ENCODE assay signal across 7 mouse cellular contexts in the genomic region with DNA sequence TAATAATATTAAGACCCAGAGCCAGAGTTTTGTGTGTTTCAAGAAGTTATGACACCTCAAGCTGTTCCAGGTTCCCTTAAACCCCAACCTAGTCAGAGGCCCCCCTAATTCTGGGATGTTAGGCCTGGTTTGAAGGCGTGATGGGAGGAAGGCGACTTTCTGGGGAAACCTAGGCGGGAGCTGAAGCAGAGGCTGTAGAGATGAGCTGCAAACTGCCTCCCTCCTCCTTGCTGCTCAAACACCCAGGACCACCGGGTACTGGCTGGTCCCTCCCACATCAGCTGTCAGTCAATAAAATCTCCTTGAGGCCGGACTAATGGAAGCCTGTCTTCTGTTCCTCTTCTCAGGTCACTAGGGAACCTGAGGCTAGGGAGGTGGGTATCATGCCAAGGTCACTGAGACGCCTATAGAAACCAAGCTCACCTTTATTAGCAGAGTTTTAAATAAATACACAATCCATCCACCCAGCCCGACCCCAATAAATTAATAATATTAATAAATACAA. TPM values are rescaled to one million over a fixed set of nuclear protein-coding genes. Genes with fewer than 3 reads are reported as not detected.
A peak's percentile ranks its signal among the peaks of the same experiment; 100 is the strongest.
DNase-seq lines count a peak whose midpoint lies in the region; ATAC-seq and TF ChIP-seq lines count a peak whose summit lies in the region.

No protein-coding gene starts in this region.

- no peaks in the 10 kb centered on the region for H3K27me3 ChIP-seq in lung, postnatal 0 days (replicated peaks; ENCODE audit: insufficient read depth, low read length)
- H3K27me3 ChIP-seq in forebrain, embryonic 16.5 days (replicated peaks; ENCODE audit: control insufficient read depth, insufficient read depth, low read length): 0 out of 2 replicates have a peak, but pooled peaks cover 3% of the 10 kb centered on the region
- H3K27me3 ChIP-seq in limb, embryonic 14.5 days (ENCODE audit: control insufficient read depth, insufficient read depth, low read length): peaks cover 6% of the 10 kb centered on the region; the same call in 1 of the 2 replicates
- H3K27me3 ChIP-seq in stomach, embryonic 15.5 days (replicated peaks): no peaks in the 10 kb centered on the region

- WGBS in lung, postnatal 0 days: 51% methylated on average over 7 of the region's 7 CpGs
- 60% methylated on average over 7 of the region's 7 CpGs for WGBS in forebrain, embryonic 16.5 days
- whole genome bisulfite sequencing in limb, embryonic 14.5 days: 54% methylated on average over 7 of the region's 7 CpGs
- WGBS in stomach, embryonic 15.5 days: 52% methylated on average over 7 of the region's 7 CpGs

- H3K9me3 ChIP-seq in lung, postnatal 0 days (ENCODE audit: low read length): no peaks in the 10 kb centered on the region
- no peaks in the 10 kb centered on the region for H3K9me3 ChIP-seq in forebrain, embryonic 16.5 days (ENCODE audit: control insufficient read depth, low read length)
- H3K9me3 ChIP-seq in limb, embryonic 14.5 days (ENCODE audit: control insufficient read depth, low read length): no peaks in the 10 kb centered on the region
- H3K9me3 ChIP-seq in stomach, embryonic 15.5 days: no peaks in the 10 kb centered on the region

- no peak overlapping the region for H3K27ac ChIP-seq in lung, postnatal 0 days (ENCODE audit: low read length)
- 0 out of 2 replicates have a peak overlapping the region, but pooled peaks have one; percentile 37 for H3K27ac ChIP-seq in forebrain, embryonic 16.5 days (ENCODE audit: low read length)
- H3K27ac ChIP-seq in limb, embryonic 14.5 days (replicated peaks; ENCODE audit: low read depth, low read length): no peak overlapping the region
- H3K27ac ChIP-seq in stomach, embryonic 15.5 days: no peak overlapping the region

- TF ChIP-seq CTCF in lung, postnatal 0 days (IDR thresholded peaks at IDR 0.05): no peak

- H3K4me2 ChIP-seq in lung, postnatal 0 days (replicated peaks; ENCODE audit: low read depth, low read length): peak overlapping the region; percentile 60; the same call in 1 of the 2 replicates
- peak overlapping the region; percentile 70 for H3K4me2 ChIP-seq in forebrain, embryonic 16.5 days (ENCODE audit: low read length)
- peak overlapping the region; percentile 72 for H3K4me2 ChIP-seq in limb, embryonic 14.5 days (replicated peaks; ENCODE audit: low read depth, low read length, severe bottlenecking)
- H3K4me2 ChIP-seq in stomach, embryonic 15.5 days: peak overlapping the region; percentile 84

- no peak overlapping the region for H3K9ac ChIP-seq in lung, postnatal 0 days (replicated peaks; ENCODE audit: low read depth)
- H3K9ac ChIP-seq in forebrain, embryonic 16.5 days (replicated peaks; ENCODE audit: low read depth, low read length): peak overlapping the region; percentile 68
- no peak overlapping the region for H3K9ac ChIP-seq in limb, embryonic 14.5 days (ENCODE audit: low read depth, low read length, severe bottlenecking)
- H3K9ac ChIP-seq in stomach, embryonic 15.5 days: peak overlapping the region; percentile 3; the same call in 1 of the 2 replicates

- no peak for DNase-seq in lung, postnatal 0 days (ENCODE audit: low spot score)
- no peak for DNase-seq in lung, postnatal 10 days
- DNase-seq in limb, embryonic 14.5 days (ENCODE audit: low spot score): no peak
- no peak for DNase-seq in left cerebral cortex, postnatal 10 days (ENCODE audit: extremely low spot score in 1 of 2, low spot score in 2 of 2)
- DNase-seq in left cerebral cortex, postnatal 14 days (ENCODE audit: low spot score in 2 of 2): no peak

- TF ChIP-seq EP300 in lung, postnatal 0 days (IDR thresholded peaks at IDR 0.05): no peak

- no peak overlapping the region for H3K4me3 ChIP-seq in lung, postnatal 0 days (ENCODE audit: low read depth, low read length)
- H3K4me3 ChIP-seq in forebrain, embryonic 16.5 days (replicated peaks; ENCODE audit: low read length): peak overlapping the region; percentile 59
- H3K4me3 ChIP-seq in limb, embryonic 14.5 days (replicated peaks; ENCODE audit: low read length): peak overlapping the region; percentile 41
- H3K4me3 ChIP-seq in stomach, embryonic 15.5 days (replicated peaks): peak overlapping the region; percentile 50

- no peak for TF ChIP-seq POLR2A in limb, embryonic 14.5 days (IDR thresholded peaks at IDR 0.05; ENCODE audit: borderline replicate concordance, extremely low read depth, insufficient read depth, insufficient read length)

- no peaks in the 10 kb centered on the region for H3K36me3 ChIP-seq in lung, postnatal 0 days (ENCODE audit: insufficient read depth, low read length)
- H3K36me3 ChIP-seq in forebrain, embryonic 16.5 days (ENCODE audit: control insufficient read depth, insufficient read depth): no peaks in the 10 kb centered on the region
- no peaks in the 10 kb centered on the region for H3K36me3 ChIP-seq in limb, embryonic 14.5 days (ENCODE audit: control insufficient read depth, insufficient read depth, low read length)
- no peaks in the 10 kb centered on the region for H3K36me3 ChIP-seq in stomach, embryonic 15.5 days

- H3K4me1 ChIP-seq in lung, postnatal 0 days (ENCODE audit: insufficient read depth, low read depth, low read length): peaks cover 11% of the 10 kb centered on the region; the same call in 1 of the 2 replicates
- H3K4me1 ChIP-seq in forebrain, embryonic 16.5 days (replicated peaks; ENCODE audit: control insufficient read depth, insufficient read depth, low read length): peaks cover 21% of the 10 kb centered on the region
- peaks cover 17% of the 10 kb centered on the region for H3K4me1 ChIP-seq in limb, embryonic 14.5 days (ENCODE audit: control insufficient read depth, insufficient read depth, low read length)
- peaks cover 26% of the 10 kb centered on the region for H3K4me1 ChIP-seq in stomach, embryonic 15.5 days

- ATAC-seq in lung, postnatal 0 days: no peak
- ATAC-seq in forebrain, embryonic 16.5 days: no peak
- no peak for ATAC-seq in limb, embryonic 14.5 days (ENCODE audit: low FRiP score, low read depth)
- no peak for ATAC-seq in stomach, embryonic 15.5 days (ENCODE audit: insufficient read depth, low FRiP score, low read depth)

- intact Hi-C loops in left cerebral cortex, postnatal 10 days (cut with DNase I): no loop called here
- intact Hi-C loops in left cerebral cortex, postnatal 14 days (cut with DNase I): loop anchor here (1.0 to 5.0 kb wide), 2 partner anchors 19 to 43 kb away; partner anchors contain the start of gene Lsm4

RNA-seq across cellular contexts. Expression of gene Gdf15, which starts 3.2 kb away (rescaled TPM):
- polyA plus RNA-seq in lung, postnatal 0 days (2015; fragmentation: Nextera tagmentation; extraction: Ambion mirVana): 1.3 and 2.3 TPM in 2 replicates
- polyA plus RNA-seq in forebrain, embryonic 16.5 days (2015; fragmentation: Nextera tagmentation; extraction: Ambion mirVana): 0.20 TPM in 1 of 2 replicates, not detected in the other
- polyA plus RNA-seq in limb, embryonic 14.5 days (2012; rRNA removed): 0.15 and 0.47 TPM in 2 replicates
- polyA plus RNA-seq in limb, embryonic 14.5 days (2014; fragmentation: Nextera tagmentation; extraction: Ambion mirVana): 0.18 TPM in 1 of 2 replicates, not detected in the other
- 0.95 and 1.4 TPM in 2 replicates for polyA plus RNA-seq in stomach, embryonic 15.5 days (2015; fragmentation: Nextera tagmentation; extraction: Ambion mirVana)
- total RNA-seq in left cerebral cortex, postnatal 10 days (2021): not detected
- total RNA-seq in left cerebral cortex, postnatal 14 days (2021): not detected

RNA-seq across cellular contexts. Expression of gene Lrrc25, which starts 13.1 kb away (rescaled TPM):
- 4.2 TPM in 2 replicates for polyA plus RNA-seq in lung, postnatal 0 days (2015; fragmentation: Nextera tagmentation; extraction: Ambion mirVana)
- 0.61 and 1.1 TPM in 2 replicates for polyA plus RNA-seq in forebrain, embryonic 16.5 days (2015; fragmentation: Nextera tagmentation; extraction: Ambion mirVana)
- 3.5 and 4.5 TPM in 2 replicates for polyA plus RNA-seq in limb, embryonic 14.5 days (2012; rRNA removed)
- 2.5 and 3.2 TPM in 2 replicates for polyA plus RNA-seq in limb, embryonic 14.5 days (2014; fragmentation: Nextera tagmentation; extraction: Ambion mirVana)
- polyA plus RNA-seq in stomach, embryonic 15.5 days (2015; fragmentation: Nextera tagmentation; extraction: Ambion mirVana): 3.7 and 3.9 TPM in 2 replicates
- 1 to 10 TPM in 1 of 2 experiments, under 1 TPM in 1; 0.94 to 1.1 TPM for total RNA-seq in left cerebral cortex, postnatal 10 days (2021)
- under 1 TPM; 0.90 to 0.97 TPM for total RNA-seq in left cerebral cortex, postnatal 14 days (2021)

RNA-seq across cellular contexts. Expression of gene Ssbp4, which starts 20.4 kb away (rescaled TPM):
- polyA plus RNA-seq in lung, postnatal 0 days (2015; fragmentation: Nextera tagmentation; extraction: Ambion mirVana): 117 and 125 TPM in 2 replicates
- polyA plus RNA-seq in forebrain, embryonic 16.5 days (2015; fragmentation: Nextera tagmentation; extraction: Ambion mirVana): 100 and 121 TPM in 2 replicates
- polyA plus RNA-seq in limb, embryonic 14.5 days (2012; rRNA removed): 163 and 236 TPM in 2 replicates
- polyA plus RNA-seq in limb, embryonic 14.5 days (2014; fragmentation: Nextera tagmentation; extraction: Ambion mirVana): 151 and 171 TPM in 2 replicates
- 104 and 117 TPM in 2 replicates for polyA plus RNA-seq in stomach, embryonic 15.5 days (2015; fragmentation: Nextera tagmentation; extraction: Ambion mirVana)
- total RNA-seq in left cerebral cortex, postnatal 10 days (2021): 100 to 1,000 TPM; 236 to 250 TPM
- 100 to 1,000 TPM; 270 to 302 TPM for total RNA-seq in left cerebral cortex, postnatal 14 days (2021)

RNA-seq across cellular contexts. Expression of gene Pgpep1, which starts 31.1 kb away (rescaled TPM):
- 32.9 and 34.4 TPM in 2 replicates for polyA plus RNA-seq in lung, postnatal 0 days (2015; fragmentation: Nextera tagmentation; extraction: Ambion mirVana)
- 60.3 and 65.7 TPM in 2 replicates for polyA plus RNA-seq in forebrain, embryonic 16.5 days (2015; fragmentation: Nextera tagmentation; extraction: Ambion mirVana)
- polyA plus RNA-seq in limb, embryonic 14.5 days (2012; rRNA removed): 47.6 and 59.8 TPM in 2 replicates
- 64.1 and 68.7 TPM in 2 replicates for polyA plus RNA-seq in limb, embryonic 14.5 days (2014; fragmentation: Nextera tagmentation; extraction: Ambion mirVana)
- polyA plus RNA-seq in stomach, embryonic 15.5 days (2015; fragmentation: Nextera tagmentation; extraction: Ambion mirVana): 49.9 and 57.9 TPM in 2 replicates
- total RNA-seq in left cerebral cortex, postnatal 10 days (2021): 10 to 100 TPM; 11.5 to 15.9 TPM
- total RNA-seq in left cerebral cortex, postnatal 14 days (2021): 10 to 100 TPM; 14.8 to 19.0 TPM

RNA-seq across cellular contexts. Expression of gene Isyna1, which starts 34.9 kb away (rescaled TPM):
- 49.1 and 57.8 TPM in 2 replicates for polyA plus RNA-seq in lung, postnatal 0 days (2015; fragmentation: Nextera tagmentation; extraction: Ambion mirVana)
- 116 and 141 TPM in 2 replicates for polyA plus RNA-seq in forebrain, embryonic 16.5 days (2015; fragmentation: Nextera tagmentation; extraction: Ambion mirVana)
- polyA plus RNA-seq in limb, embryonic 14.5 days (2012; rRNA removed): 213 and 279 TPM in 2 replicates
- polyA plus RNA-seq in limb, embryonic 14.5 days (2014; fragmentation: Nextera tagmentation; extraction: Ambion mirVana): 94.4 and 103 TPM in 2 replicates
- 127 and 133 TPM in 2 replicates for polyA plus RNA-seq in stomach, embryonic 15.5 days (2015; fragmentation: Nextera tagmentation; extraction: Ambion mirVana)
- 10 to 100 TPM; 46.6 to 53.2 TPM for total RNA-seq in left cerebral cortex, postnatal 10 days (2021)
- total RNA-seq in left cerebral cortex, postnatal 14 days (2021): 10 to 100 TPM; 47.5 to 51.0 TPM

Comparison
In these comparisons a context has a peak if more than half of its experiments do, and no peak if none do; other contexts are left out.
1. H3K9ac ChIP-seq: peak in forebrain, embryonic 16.5 days (single experiment) and stomach, embryonic 15.5 days (single experiment); none in lung, postnatal 0 days (single experiment) and limb, embryonic 14.5 days (single experiment).
2. Peak in every context shown above with its lines, with median percentiles within 50 percentile points of each other: H3K4me2 ChIP-seq.